Mouse (Mus musculus) G1E-ER4 (cell line): ENCODE data around the gene Agap3. TPM values are rescaled to one million over a fixed set of nuclear protein-coding genes. Genes with fewer than 3 reads are reported as not detected.

ENCODE experiments used
- GATA1 ChIP-seq: IDR thresholded peaks from one replicate; pipeline ENCODE4 v1.8.0; 2012; ENCODE audit warnings: low read length, inconsistent platforms
- polyA plus RNA-seq: library from polyadenylated mRNA; stranded (reverse); fragments of >175 nt; gene quantifications from 2 replicates; pipeline ENCODE4 v1.2.3, GENCODE M21; 2012

Gene Agap3
- polyA plus RNA-seq, 1 experiment, result 334 TPM

GRCm38 (mm10) chr5:24451264-24452029 lies 530 bp upstream of the Agap3 start:
- TF ChIP-seq GATA1, result no peak

GRCm38 (mm10) chr5:24452691-24453233 lies 785 bp downstream of the Agap3 start:
- TF ChIP-seq GATA1, result no peak

GRCm38 (mm10) chr5:24453283-24453984 lies 1.5 kb downstream of the Agap3 start:
- no peak for TF ChIP-seq GATA1

- no peak for TF ChIP-seq GATA1
Measured at GRCm38 (mm10) chr5:24453985-24454303, 2.0 kb downstream of the Agap3 start.

- TF ChIP-seq GATA1, result no peak
Measured at GRCm38 (mm10) chr5:24455076-24455475, 3.1 kb downstream of the Agap3 start.

GRCm38 (mm10) chr5:24455613-24456012 lies 3.6 kb downstream of the Agap3 start:
- no peak for TF ChIP-seq GATA1

GRCm38 (mm10) chr5:24466762-24467161 lies 14.8 kb downstream of the Agap3 start:
- TF ChIP-seq GATA1, result no peak

GRCm38 (mm10) chr5:24470600-24470999 lies 18.6 kb downstream of the Agap3 start:
- no peak for TF ChIP-seq GATA1

GRCm38 (mm10) chr5:24472884-24473619 lies 21.1 kb downstream of the Agap3 start:
- TF ChIP-seq GATA1, result no peak

GRCm38 (mm10) chr5:24474025-24474722 lies 22.2 kb downstream of the Agap3 start:
- no peak for TF ChIP-seq GATA1

- TF ChIP-seq GATA1, result no peak
Measured at GRCm38 (mm10) chr5:24474723-24475261, 22.8 kb downstream of the Agap3 start.

GRCm38 (mm10) chr5:24475476-24476241 lies 23.7 kb downstream of the Agap3 start:
- no peak for TF ChIP-seq GATA1

GRCm38 (mm10) chr5:24477909-24478308 lies 25.9 kb downstream of the Agap3 start:
- TF ChIP-seq GATA1, result no peak

- TF ChIP-seq GATA1, result no peak
Measured at GRCm38 (mm10) chr5:24481647-24482046, 29.7 kb downstream of the Agap3 start.
